Mouse (Mus musculus): ENCODE measurements around the gene Fam149b. TPM values are rescaled to one million over a fixed set of nuclear protein-coding genes. Genes with fewer than 3 reads are reported as not detected.

Fam149b gene
- total and polyA plus RNA-seq, 3 experiments: 15.8 to 21.9 (median 19.8) TPM

DNA sequence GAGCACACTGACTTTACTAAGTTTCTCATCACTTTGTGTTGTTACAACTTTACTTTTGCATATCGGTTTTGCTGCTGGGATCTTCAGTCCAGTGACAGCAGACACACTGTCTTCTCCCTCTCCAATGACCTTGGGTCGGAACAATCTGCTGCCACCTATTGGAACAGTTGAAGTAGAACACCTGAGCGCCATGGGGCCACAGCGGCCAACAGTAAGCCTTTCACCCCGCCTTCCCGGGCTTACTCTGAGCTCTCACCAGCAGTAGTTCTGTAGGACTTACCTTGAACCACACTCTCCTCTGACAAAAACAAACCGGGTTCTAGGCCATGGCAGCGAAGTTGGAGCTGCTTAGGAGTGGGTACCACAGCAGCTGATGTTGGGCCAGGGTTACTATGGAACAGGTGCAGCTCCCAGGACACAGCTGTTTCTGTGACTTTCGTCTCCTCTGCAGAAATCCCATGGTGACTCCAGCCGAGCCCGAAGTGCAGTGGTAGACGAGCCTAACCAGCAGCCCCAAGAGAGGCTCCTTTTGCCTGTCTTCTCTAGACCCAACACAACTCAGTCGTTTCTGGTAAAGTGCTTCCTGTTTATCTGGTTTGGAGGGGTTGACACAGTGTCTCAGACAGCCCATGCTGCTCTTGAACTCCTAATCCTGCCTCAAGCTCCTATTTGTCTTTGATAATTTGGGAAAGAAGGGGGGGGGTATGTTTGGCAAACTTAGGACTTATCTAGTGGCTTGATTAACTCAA, 30.5 kb downstream of the Fam149b start (continued):
- no peak for TF ChIP-seq E2F4 (IDR thresholded peaks at IDR 0.05; ENCODE audit: insufficient replicate concordance, low read depth, low read length)
- TF ChIP-seq KAT2A (IDR thresholded peaks at IDR 0.05; ENCODE audit: insufficient replicate concordance, low read length): no peak
- TF ChIP-seq NRF1 (IDR thresholded peaks at IDR 0.05; ENCODE audit: low read depth, low read length): no peak
- TF ChIP-seq JUN (IDR thresholded peaks at IDR 0.05; ENCODE audit: insufficient read depth, low read depth, low read length): no peak
- TF ChIP-seq POLR2A (IDR thresholded peaks at IDR 0.05; ENCODE audit: low read depth, low read length): peak; percentile 22; the same call in 1 of the 2 replicates
- TF ChIP-seq SIN3A (IDR thresholded peaks at IDR 0.05; ENCODE audit: low read length): peak; percentile 80
- 0 out of 2 replicates have a peak, but pooled peaks have one; percentile 39 for TF ChIP-seq MXI1 (IDR thresholded peaks at IDR 0.05; ENCODE audit: low read depth, low read length)
- peak; percentile 59 for TF ChIP-seq SMC3 (IDR thresholded peaks at IDR 0.05; ENCODE audit: low read depth, low read length)
- TF ChIP-seq MAX (IDR thresholded peaks at IDR 0.05; ENCODE audit: low read length): peak; percentile 34; the same call in 1 of the 2 replicates
- TF ChIP-seq CHD2 (IDR thresholded peaks at IDR 0.05; ENCODE audit: low read length): peak; percentile 8; the same call in 1 of the 2 replicates
- no peak for TF ChIP-seq MAFK (IDR thresholded peaks at IDR 0.05; ENCODE audit: insufficient replicate concordance, low read length)
- no peak for TF ChIP-seq CHD1 (IDR thresholded peaks at IDR 0.05; ENCODE audit: low read depth, low read length)

DNA sequence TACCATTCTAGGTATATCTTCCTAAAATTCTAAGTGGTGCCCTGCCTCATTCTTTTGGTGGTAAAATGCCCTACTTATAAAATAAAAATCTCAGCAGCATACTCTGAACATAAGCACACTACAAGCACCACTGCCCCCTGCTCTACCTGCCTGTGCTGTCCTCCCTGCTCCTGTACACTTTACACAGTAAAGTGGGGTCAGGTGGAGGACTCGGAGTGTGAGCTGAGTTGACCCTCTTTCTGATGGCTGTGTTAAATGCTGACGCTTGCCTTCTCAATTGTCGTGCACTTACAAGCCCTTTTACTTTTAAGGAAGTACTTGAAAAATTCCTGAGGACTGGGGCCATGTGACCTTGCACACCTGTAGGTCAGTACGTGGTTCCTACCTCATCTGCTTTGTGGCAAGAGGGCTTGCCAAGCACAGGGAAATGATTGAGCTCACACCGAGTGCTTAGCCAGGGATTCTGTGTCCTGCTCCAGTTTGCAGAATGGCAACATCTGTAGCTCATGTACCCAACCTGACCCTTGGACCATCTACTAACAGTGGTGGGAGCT, 31.2 kb downstream of the Fam149b start:
- H3K27ac ChIP-seq (ENCODE audit: insufficient read depth, low read depth): peak overlapping the region; percentile 85
- H3K36me3 ChIP-seq (replicated peaks in 1 of 2; ENCODE audit: control insufficient read depth in 1 of 2, insufficient read depth in 1 of 2, low read length in 1 of 2): peaks cover 13 to 58% of the 10 kb centered on the region in 2 experiments
- H3K27me3 ChIP-seq (replicated peaks): no peaks in the 10 kb centered on the region
- peak; percentile 12; the same call in 1 of the 2 replicates for TF ChIP-seq POLR2A (IDR thresholded peaks at IDR 0.05; ENCODE audit: low read depth, low read length)
- peak; percentile 53; the same call in 1 of the 2 replicates for TF ChIP-seq USF1 (IDR thresholded peaks at IDR 0.05; ENCODE audit: low read depth, low read length)
- no peak for TF ChIP-seq SIN3A (IDR thresholded peaks at IDR 0.05; ENCODE audit: low read length)
- TF ChIP-seq MAFK (IDR thresholded peaks at IDR 0.05; ENCODE audit: insufficient replicate concordance, low read length): peak; percentile 38; the same call in 1 of the 2 replicates
- no peak for TF ChIP-seq CHD1 (IDR thresholded peaks at IDR 0.05; ENCODE audit: low read depth, low read length)
- peak; percentile 31; the same call in 1 of the 2 replicates for TF ChIP-seq USF2 (conservative IDR thresholded peaks at IDR 0.05; ENCODE audit: low read depth, low read length)
- H3K4me3 ChIP-seq (replicated peaks in 1 of 3; ENCODE audit: low read depth in 2 of 3, low read length in 2 of 3, poor library complexity in 1 of 3): peak overlapping the region; percentile 35 to 49 (median 45)
- peak overlapping the region; percentile 10 for H3K9ac ChIP-seq (ENCODE audit: insufficient read depth, low read depth)
- H3K4me2 ChIP-seq (ENCODE audit: insufficient read depth, low read depth, poor library complexity, severe bottlenecking): peak overlapping the region; percentile 63
- dilution Hi-C loops (cut with MboI; ENCODE audit: extremely low pct_ligation_motif_present, extremely low pct_unique_long_range_greater_than_20kb, low sequenced_read_pairs): no loop called here
- H3K79me2 ChIP-seq (replicated peaks; ENCODE audit: control insufficient read depth, extremely low read depth, insufficient read depth, poor library complexity, severe bottlenecking): no peaks in the 10 kb centered on the region; the same call in 1 of the 2 replicates
- in situ Hi-C loops (cut with MboI; ENCODE audit: low pct_ligation_motif_present, low pct_unique_long_range_greater_than_20kb, low sequenced_read_pairs): loop anchor here (10.0 kb wide), 1 partner anchor 54 kb away; no protein-coding TSS in a partner anchor
- H3K4me1 ChIP-seq (ENCODE audit: control insufficient read depth in 1 of 2, insufficient read depth in 2 of 2): peaks cover 8 to 40% of the 10 kb centered on the region in 2 experiments; a peak in 3 of 4 replicates
- DNase-seq (ENCODE audit: extremely low read depth): peak; percentile 41
- no peaks in the 10 kb centered on the region for H3K9me3 ChIP-seq (replicated peaks; ENCODE audit: low read length)

All from CH12.LX (cell line).